Mouse (Mus musculus): ENCODE measurements at regions not wholly inside any gene's neighbourhood (a gene's known extent, or its start where the extent isn't known, plus 50 kb on each side); places are given as distances from the start of the nearest gene placed in this dataset.

DNA sequence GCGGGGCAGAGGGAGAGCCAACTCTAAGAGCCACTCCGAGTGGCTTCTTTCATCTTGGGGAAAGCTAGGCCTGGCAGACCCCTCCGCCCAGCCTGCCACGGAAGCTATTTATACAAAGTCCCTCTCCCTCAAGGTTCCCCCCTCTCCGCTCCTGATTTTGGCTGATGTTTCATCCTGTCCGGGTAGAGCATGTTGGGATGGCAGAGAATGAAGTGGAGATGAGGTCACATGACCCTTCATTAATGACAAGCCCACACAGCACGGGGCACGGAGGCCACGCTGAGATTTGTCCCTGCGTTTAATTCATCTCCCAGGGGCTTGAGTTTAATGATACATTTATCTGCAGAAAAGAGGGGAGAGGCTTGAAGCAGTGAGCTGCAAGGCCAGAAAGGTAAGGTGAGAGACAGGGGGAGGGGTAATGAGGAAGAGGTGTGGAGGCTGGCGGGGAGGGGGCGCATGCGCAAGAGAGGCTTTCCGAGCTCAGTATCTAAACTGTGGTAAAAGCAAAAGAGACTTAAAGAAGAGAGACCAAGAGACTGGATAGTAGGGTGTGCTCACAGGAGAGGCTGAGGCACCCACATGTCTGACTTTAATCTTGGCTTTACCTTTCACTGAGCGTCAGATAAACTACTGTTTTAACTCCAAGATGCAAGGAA lies 111.7 kb downstream of the Chst1 start:
- peak in 1 of 2 experiments; percentile 16 for DNase-seq

GRCm38 (mm10) chr2:92712266-92713144 lies 113.0 kb downstream of the Chst1 start:
- peak; percentile 53 to 67 for DNase-seq

GRCm38 (mm10) chr2:92717706-92718105 lies 118.2 kb downstream of the Chst1 start:
- no peak for DNase-seq

DNA sequence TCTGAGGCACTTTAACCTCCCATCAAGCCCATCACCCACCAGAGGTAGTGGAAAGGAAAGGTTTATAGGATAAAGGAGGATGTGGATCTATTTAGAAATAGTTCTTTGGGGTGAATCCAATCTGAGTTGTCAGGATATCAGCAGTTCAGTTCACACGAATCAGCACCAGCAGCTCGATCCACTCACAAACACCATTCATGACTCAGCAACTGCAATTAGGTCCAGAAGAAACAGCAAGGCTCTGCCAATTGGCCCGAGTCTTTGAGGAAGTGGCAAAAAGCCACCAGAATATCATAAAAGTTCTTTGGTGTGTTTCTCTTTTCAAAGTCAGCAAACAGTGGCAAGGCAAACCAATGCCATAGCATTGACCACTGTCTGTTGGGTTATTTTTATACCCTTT lies 122.4 kb downstream of the Chst1 start:
- no peak for DNase-seq

GRCm38 (mm10) chr2:92723618-92724263 lies 124.2 kb downstream of the Chst1 start:
- no peak for DNase-seq

- peak in 1 of 2 experiments; percentile 50 for DNase-seq
Measured at GRCm38 (mm10) chr2:92726640-92727039, 127.1 kb downstream of the Chst1 start.

GRCm38 (mm10) chr2:92727241-92727640 lies 127.7 kb downstream of the Chst1 start:
- peak in 1 of 2 experiments; percentile 25 for DNase-seq

- peak; percentile 20 to 68 for DNase-seq
Measured at GRCm38 (mm10) chr2:92728388-92728787, 128.9 kb downstream of the Chst1 start.

- DNase-seq = peak in 1 of 2 experiments; percentile 17
Measured at GRCm38 (mm10) chr2:92730371-92730770, 130.9 kb downstream of the Chst1 start.

DNA sequence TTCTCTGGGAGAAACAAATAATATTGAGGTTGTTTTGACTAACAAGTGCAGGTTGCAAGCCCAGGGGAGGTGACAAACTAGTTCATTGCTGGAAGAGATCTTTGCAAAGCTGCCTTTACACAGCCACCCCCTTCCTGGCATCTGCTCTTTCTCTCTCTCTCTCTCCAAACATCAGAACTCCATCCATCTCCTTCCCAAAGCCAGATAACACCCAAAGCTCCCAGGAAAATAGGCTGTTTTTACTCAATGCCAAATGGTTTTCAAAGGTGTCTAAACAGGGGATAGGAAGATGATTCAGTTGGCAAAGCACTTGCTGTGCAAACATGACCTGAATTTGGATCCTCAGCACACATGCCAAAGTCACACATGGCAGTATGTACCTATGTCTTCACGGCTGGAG lies 133.9 kb downstream of the Chst1 start:
- DNase-seq = no peak

- no peak for DNase-seq
Measured at GRCm38 (mm10) chr2:92735784-92736183, 136.3 kb downstream of the Chst1 start.

DNA sequence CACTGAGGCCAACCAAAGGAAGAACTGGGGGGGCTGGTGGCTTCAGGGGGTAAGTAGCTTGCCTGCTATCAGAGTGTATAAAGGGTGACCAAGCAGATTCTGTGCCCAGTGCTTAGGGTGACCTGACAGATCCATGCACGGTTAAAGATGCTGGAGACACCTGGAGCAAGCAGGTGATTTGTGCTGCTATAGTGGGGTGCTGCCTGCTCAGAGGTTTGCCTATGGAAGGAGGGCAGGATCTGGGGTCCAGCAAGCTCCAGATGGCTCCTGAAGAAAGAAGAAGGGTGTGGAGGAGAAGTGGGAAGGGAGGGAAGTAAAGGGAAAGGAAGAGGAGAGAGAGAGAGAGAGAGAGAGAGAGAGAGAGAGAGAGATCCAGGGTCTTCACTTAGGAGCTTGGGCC lies 137.8 kb downstream of the Chst1 start:
- DNase-seq = no peak

DNA sequence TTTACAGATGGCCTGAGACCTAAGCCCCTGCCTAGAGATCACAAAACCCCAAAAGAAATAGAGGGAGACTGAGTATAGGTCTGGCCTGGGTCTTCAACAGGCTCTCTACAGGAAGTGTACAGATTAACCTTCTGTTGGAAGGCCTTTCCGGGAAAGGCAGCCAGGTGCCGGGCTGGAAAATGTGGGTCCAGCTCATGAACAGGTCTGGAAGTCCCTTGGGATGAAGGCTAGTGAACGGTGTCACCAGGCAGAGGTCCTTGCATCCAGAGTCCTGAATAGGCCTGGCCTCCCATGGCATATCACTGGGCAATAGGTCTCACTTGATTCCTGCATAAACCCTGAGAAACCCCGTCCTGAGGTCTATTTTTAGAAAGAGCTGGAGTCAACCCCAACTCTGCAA lies 140.1 kb downstream of the Chst1 start:
- DNase-seq = no peak

- peak in 1 of 2 experiments; percentile 6 for DNase-seq
Measured at GRCm38 (mm10) chr2:92740776-92741295, 141.3 kb downstream of the Chst1 start.

DNA sequence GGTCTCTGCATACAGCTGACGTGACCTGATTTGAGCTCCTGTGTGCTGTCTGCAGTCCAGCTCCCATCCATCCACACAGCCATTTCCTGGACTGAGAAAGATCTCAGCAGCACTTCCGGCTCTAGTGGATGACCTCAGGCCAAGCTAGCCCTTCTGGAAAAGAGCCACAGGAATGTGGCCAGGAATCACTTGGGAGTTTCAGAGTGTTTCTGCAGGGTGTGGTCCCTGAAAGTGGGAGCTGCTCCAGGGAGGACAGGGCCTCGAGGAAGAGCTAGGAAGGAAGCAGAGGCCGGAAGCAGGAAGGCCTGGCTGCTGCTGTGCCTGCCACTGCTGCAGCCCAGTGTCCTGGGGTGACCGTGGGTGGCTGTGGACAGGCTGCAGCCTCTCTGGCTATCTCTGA lies 142.5 kb downstream of the Chst1 start:
- DNase-seq = peak; percentile 90 to 93

DNA sequence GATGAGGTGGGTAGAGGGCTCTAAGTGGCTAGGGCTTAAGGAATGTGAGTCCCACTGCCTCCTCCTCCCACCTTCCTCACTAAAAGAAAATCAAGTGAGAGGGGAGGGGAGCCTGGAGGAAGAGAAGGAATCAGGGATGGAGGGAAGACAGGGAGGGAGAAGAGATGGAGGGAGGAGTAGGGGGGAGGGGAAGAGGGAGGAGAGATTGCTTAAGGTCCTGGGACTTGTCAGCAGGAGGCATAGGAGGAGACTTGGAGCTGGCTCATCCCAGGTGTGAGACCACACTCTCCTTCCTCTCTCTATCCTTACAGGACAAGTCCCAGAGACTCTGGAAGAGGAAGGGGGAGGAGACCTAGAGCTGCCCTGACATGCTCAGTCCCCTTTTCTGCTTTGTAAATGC lies 143.2 kb downstream of the Chst1 start:
- DNase-seq = peak in 1 of 2 experiments; percentile 15

DNA sequence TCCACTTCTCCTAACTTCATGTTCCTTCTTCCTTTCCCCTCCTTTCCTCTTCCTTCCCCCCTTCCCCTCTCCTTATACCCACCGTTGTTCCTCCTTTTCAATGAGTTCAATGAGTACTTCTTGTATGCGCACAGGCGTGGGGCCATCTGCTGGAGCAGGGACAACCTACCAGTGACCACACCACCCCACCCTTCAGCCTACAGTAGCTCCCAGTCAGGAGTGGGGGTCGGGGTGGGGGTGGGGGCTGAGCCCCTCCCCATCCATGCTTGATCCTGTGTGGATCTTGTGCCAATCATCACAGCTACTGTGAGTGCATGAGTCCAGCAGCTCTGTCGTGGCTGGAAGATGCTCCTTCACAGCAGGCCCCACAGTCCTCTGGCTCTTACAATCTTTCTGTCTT lies 143.6 kb downstream of the Chst1 start:
- no peak for DNase-seq

DNA sequence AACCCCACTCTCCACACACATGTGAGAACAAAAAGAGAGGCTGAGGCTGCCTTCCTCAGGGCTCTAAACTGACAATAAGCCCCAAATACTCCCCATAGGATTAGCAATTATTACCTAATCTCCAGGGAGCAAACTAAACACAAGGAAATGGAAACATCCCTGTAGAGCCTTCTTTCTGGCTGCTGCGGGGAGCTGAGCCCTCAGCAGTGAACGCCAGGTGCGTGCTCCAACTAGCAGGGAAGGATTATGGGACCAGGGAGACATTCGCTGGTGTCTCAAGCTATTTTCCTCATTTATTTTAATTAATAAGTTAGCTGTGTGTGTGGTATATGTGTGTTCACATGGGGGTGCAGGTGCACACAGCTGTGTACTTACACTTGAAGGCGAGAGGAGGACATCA lies 144.4 kb downstream of the Chst1 start:
- DNase-seq = no peak

DNA sequence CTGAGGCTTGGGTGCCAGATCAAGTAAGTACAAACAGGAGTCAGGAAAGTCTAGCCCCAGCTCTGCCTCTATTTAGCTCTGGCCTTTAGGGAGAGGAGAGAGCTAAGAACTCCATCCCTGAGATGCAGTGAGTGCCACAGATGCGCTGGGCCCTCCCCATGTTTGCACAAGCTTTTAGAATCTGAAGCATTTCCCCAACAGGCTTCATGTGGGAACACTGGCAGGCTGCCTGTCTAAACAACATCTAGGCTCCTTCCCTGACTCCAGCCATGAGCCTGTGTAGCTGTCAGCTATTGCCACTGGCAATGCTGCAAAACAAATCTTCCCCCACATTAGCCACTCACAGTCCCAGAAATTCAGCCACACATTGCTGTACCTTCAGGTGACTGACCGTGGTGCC lies 147.9 kb downstream of the Chst1 start:
- peak in 1 of 2 experiments; percentile 54 for DNase-seq

- DNase-seq = peak in 1 of 2 experiments; percentile 23
Measured at GRCm38 (mm10) chr2:92750116-92750515, 150.6 kb downstream of the Chst1 start.

GRCm38 (mm10) chr2:92750672-92751071 lies 151.2 kb downstream of the Chst1 start:
- DNase-seq = peak; percentile 43 to 46

- peak in 1 of 2 experiments; percentile 34 for DNase-seq
Measured at GRCm38 (mm10) chr2:92751256-92751655, 151.7 kb downstream of the Chst1 start.

DNA sequence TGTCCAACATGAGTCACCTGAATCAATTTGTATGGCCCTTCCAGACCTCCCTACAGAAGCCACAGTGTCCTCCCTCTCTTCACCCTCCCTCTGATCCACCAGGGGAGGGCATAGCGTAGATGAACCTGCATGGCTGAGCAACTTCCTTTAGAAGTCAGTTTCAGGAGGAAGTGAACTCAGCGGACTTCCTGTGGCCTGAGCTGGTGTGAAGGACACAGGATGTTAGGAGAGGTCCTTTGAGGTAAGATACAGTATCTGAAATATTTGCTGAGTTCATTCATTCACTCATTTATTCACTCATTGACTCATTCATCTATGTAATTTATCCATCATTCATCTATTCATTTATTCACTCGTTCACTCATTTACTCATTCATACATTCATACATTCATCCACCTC lies 152.6 kb downstream of the Chst1 start:
- peak in 1 of 2 experiments; percentile 16 for DNase-seq

All from lung, postnatal 4 days (tissue).